Mouse (Mus musculus) thymus, adult 2 months (tissue): ENCODE measurements around the gene Arhgef5. TPM values are rescaled to one million over a fixed set of nuclear protein-coding genes. Genes with fewer than 3 reads are reported as not detected.
A peak's percentile ranks its signal among the peaks of the same experiment; 100 is the strongest.
"Not testable (repeated sequence)": the region's sequence is repeated elsewhere in the genome, so short reads cannot be mapped to it uniquely, and the experiment has no call there.

Experiments used
- DNase-seq: peaks from one replicate; pipeline ENCODE4 v3.0.0; 2021
- H3K27ac ChIP-seq: fragments of 200-500 bp; 2 replicates; pipeline ENCODE4 v1.5.1; 2012; ENCODE audit warnings: low read length, control low read depth; ENCODE audit not compliant: control insufficient read depth, insufficient read depth
- H3K27me3 ChIP-seq: fragments of 200-500 bp; 2 replicates; pipeline ENCODE4 v1.6.1; 2012; ENCODE audit warnings: mild to moderate bottlenecking, low read length, moderate library complexity, mixed read lengths; ENCODE audit not compliant: control insufficient read depth, insufficient read depth
- H3K36me3 ChIP-seq: fragments of 200-500 bp; 2 replicates; pipeline ENCODE4 v1.6.1; 2012; ENCODE audit warnings: mild to moderate bottlenecking, low read length, moderate library complexity; ENCODE audit not compliant: control insufficient read depth, insufficient read depth
- H3K4me1 ChIP-seq: fragments of 200-500 bp; replicated peaks from 2 replicates; pipeline ENCODE4 v1.6.1; 2012; ENCODE audit warnings: low read length; ENCODE audit not compliant: control insufficient read depth, insufficient read depth
- H3K4me3 ChIP-seq: fragments of 200-500 bp; 2 replicates; pipeline ENCODE4 v1.5.1; 2012; ENCODE audit warnings: mild to moderate bottlenecking, low read length, control low read depth, moderate library complexity; ENCODE audit not compliant: control insufficient read depth, insufficient read depth
- CTCF ChIP-seq: fragments of 200-500 bp; IDR thresholded peaks from 2 replicates; pipeline ENCODE4 v1.5.1; 2012; ENCODE audit warnings: mild to moderate bottlenecking, control low read depth, low read length, moderate library complexity, borderline replicate concordance; ENCODE audit not compliant: control insufficient read depth, poor library complexity, insufficient read depth; ENCODE audit errors: extremely low read depth
- POLR2A ChIP-seq: fragments of 200-500 bp; IDR thresholded peaks from 2 replicates; pipeline ENCODE4 v1.6.1; 2012; ENCODE audit warnings: mild to moderate bottlenecking, low read length, control low read depth, moderate library complexity; ENCODE audit not compliant: control insufficient read depth, poor library complexity, insufficient read depth; ENCODE audit errors: extremely low read depth
- WGBS: fragments of 180-500 bp; shearing (Covaris S2); methylation state at CpG from one replicate; pipeline ENCODE4 v1.1.7; 2018; 5-methylcytosine and 5-hydroxymethylcytosine counted together
- polyA plus RNA-seq: library from polyadenylated mRNA; depleted of rRNA; stranded (reverse); fragments of >200 nt; gene quantifications from 2 replicates; pipeline ENCODE4 v1.2.3, GENCODE M21; 2012; rRNA removed

Arhgef5 gene
- polyA plus RNA-seq: 6.8 and 8.0 TPM in 2 replicates

- no peaks in the 10 kb centered on the region for H3K36me3 ChIP-seq
- peak within 1 kb of the TSS; percentile 62 for H3K4me3 ChIP-seq
- no peak within 1 kb of the TSS for H3K27ac ChIP-seq
- peak; percentile 51 for DNase-seq
- no peaks in the 10 kb centered on the region for H3K27me3 ChIP-seq
- 1% methylated on average over 45 of the region's 48 CpGs for WGBS
- TF ChIP-seq CTCF (no peak), POLR2A (no peak)
- peaks cover 10% of the 10 kb centered on the region for H3K4me1 ChIP-seq
These were observed at the start of gene Arhgef5 for GRCm38 (mm10) chr6:43265363-43266041. TSS of gene Arhgef5 (plus strand) at chr6:43265582.

- H3K4me1 ChIP-seq, H3K27me3 ChIP-seq, H3K27ac ChIP-seq, H3K36me3 ChIP-seq, DNase-seq, H3K4me3 ChIP-seq: not testable (repeated sequence)
- 98% methylated on average over 1 of the region's 1 CpGs for WGBS
These were observed 34.1 kb upstream of the Arhgef5 start, which contains the start of gene Olfr47 for GRCm38 (mm10) chr6:43231255-43231654. TSS of gene Olfr47 (plus strand) at chr6:43231529.

- peak; percentile 14 for DNase-seq
- Histone ChIP-seq H3K36me3 (no peaks in the 10 kb centered on the region), H3K27me3 (no peaks in the 10 kb centered on the region), H3K27ac (no peak overlapping the region), H3K4me1 (no peaks in the 10 kb centered on the region), H3K4me3 (no peak overlapping the region)
- WGBS: 4% methylated on average over 4 of the region's 4 CpGs
- no peak for TF ChIP-seq POLR2A
- TF ChIP-seq CTCF: no peak
These were observed 23.3 kb upstream of the Arhgef5 start for GRCm38 (mm10) chr6:43242061-43242460.

- no peak for DNase-seq
- Histone ChIP-seq H3K4me3 (no peak overlapping the region), H3K27me3 (no peaks in the 10 kb centered on the region), H3K4me1 (no peaks in the 10 kb centered on the region), H3K27ac (no peak overlapping the region), H3K36me3 (no peaks in the 10 kb centered on the region)
- TF ChIP-seq CTCF: no peak
- TF ChIP-seq POLR2A: no peak
- 74% methylated on average over 3 of the region's 3 CpGs for WGBS
These were observed 18.0 kb upstream of the Arhgef5 start for GRCm38 (mm10) chr6:43247396-43247795.

DNA sequence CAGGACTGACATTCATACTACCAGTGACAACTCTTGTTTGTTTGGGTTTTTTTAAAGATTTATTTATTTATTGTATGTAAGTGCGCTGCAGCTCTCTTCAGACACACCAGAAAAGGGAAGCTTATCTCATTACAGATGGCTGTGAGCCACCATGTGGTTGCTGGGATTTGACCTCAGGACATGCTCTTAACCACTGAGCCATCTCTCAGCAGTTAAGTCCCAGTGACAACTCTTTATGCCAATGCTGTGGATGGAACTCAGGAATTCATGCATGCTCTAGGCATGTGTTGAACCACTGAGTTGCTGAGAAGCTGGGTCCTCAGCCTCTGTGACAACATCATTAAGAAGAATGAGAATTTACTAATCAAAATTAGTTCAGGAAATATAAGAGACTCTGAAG, 12.4 kb upstream of the Arhgef5 start:
- DNase-seq: no peak
- 35% methylated on average over 1 of the region's 1 CpGs for WGBS
- H3K4me3 ChIP-seq: no peak overlapping the region
- H3K36me3 ChIP-seq: no peaks in the 10 kb centered on the region
- no peaks in the 10 kb centered on the region for H3K4me1 ChIP-seq
- no peaks in the 10 kb centered on the region for H3K27me3 ChIP-seq
- no peak overlapping the region for H3K27ac ChIP-seq
- TF ChIP-seq CTCF (no peak), POLR2A (no peak)

- 86% methylated on average over 7 of the region's 7 CpGs for WGBS
- Histone ChIP-seq H3K27me3 (no peaks in the 10 kb centered on the region), H3K4me3 (no peak overlapping the region), H3K27ac (no peak overlapping the region), H3K36me3 (no peaks in the 10 kb centered on the region), H3K4me1 (no peaks in the 10 kb centered on the region)
- TF ChIP-seq CTCF (no peak), POLR2A (no peak)
- DNase-seq: no peak
These were observed 11.0 kb upstream of the Arhgef5 start for GRCm38 (mm10) chr6:43254193-43254926.
